Mouse (Mus musculus) heart, postnatal 0 days (tissue): Measurements from ENCODE around the gene Gm29427.

Experiments used
- CTCF ChIP-seq: IDR thresholded peaks from 2 replicates; pipeline ENCODE4 v1.5.1; 2016; ENCODE audit warnings: antibody characterized with exemption, control low read depth, low read depth
- EP300 ChIP-seq: IDR thresholded peaks from 2 replicates; pipeline ENCODE4 v1.6.1; 2016; ENCODE audit warnings: antibody characterized with exemption, low read depth

- TF ChIP-seq CTCF (no peak), EP300 (no peak)
Observed at GRCm38 (mm10) chr1:130678551-130678950, 37.0 kb downstream of the Gm29427 start.
